17 mouse cellular contexts compared by ENCODE assay signal in genomic region chr12:110700730-110701129, GRCm38 (mm10). TPM values are rescaled to one million over a fixed set of nuclear protein-coding genes. Genes with fewer than 3 reads are reported as not detected.
A peak's percentile ranks its signal among the peaks of the same experiment; 100 is the strongest.
DNase-seq lines count a peak whose midpoint lies in the region; ATAC-seq lines count a peak whose summit lies in the region.
"Had no signal": no experiment of that assay in that cellular context is flagged by ENCODE, and none has a peak within 500 bp of the region (broad histone marks: within the 10 kb centered on the region; RNA-seq: fewer than 3 reads in every experiment).

No protein-coding gene starts in this region.

- peak; percentile 11 for DNase-seq in cerebellum, adult 11-12 months
- no peak for DNase-seq in cerebellum, postnatal 10 days
- DNase-seq in ES-CJ7 (ENCODE audit: low read depth, low spot score), result peak; percentile 65
- DNase-seq in kidney, postnatal 4 days, result no peak
- DNase-seq: adrenal gland, postnatal 36 days; cerebellum, postnatal 36 days; layer of hippocampus, adult 9-11 months; thymus, postnatal 25 days had no signal

- H3K4me1 ChIP-seq in hindbrain, embryonic 12.5 days, result peaks cover 10% of the 10 kb centered on the region
- peaks cover 11% of the 10 kb centered on the region for H3K4me1 ChIP-seq in hindbrain, embryonic 13.5 days (replicated peaks)
- H3K4me1 ChIP-seq in limb, embryonic 13.5 days, result peaks cover 18% of the 10 kb centered on the region
- H3K4me1 ChIP-seq in kidney, embryonic 15.5 days, result peaks cover 30% of the 10 kb centered on the region

- H3K9me3 ChIP-seq in hindbrain, embryonic 12.5 days (replicated peaks), result no peaks in the 10 kb centered on the region
- H3K9me3 ChIP-seq in hindbrain, embryonic 13.5 days, result no peaks in the 10 kb centered on the region
- no peaks in the 10 kb centered on the region for H3K9me3 ChIP-seq in limb, embryonic 13.5 days
- no peaks in the 10 kb centered on the region for H3K9me3 ChIP-seq in kidney, embryonic 15.5 days (replicated peaks)
- H3K9me3 ChIP-seq: forebrain, embryonic 13.5 days had no signal

- H3K27me3 ChIP-seq in hindbrain, embryonic 12.5 days, result peaks cover 2% of the 10 kb centered on the region; the same call in 1 of the 2 replicates
- H3K27me3 ChIP-seq in hindbrain, embryonic 13.5 days, result peaks cover 5% of the 10 kb centered on the region; the same call in 1 of the 2 replicates
- H3K27me3 ChIP-seq in limb, embryonic 13.5 days, result no peaks in the 10 kb centered on the region; the same call in 1 of the 2 replicates
- H3K27me3 ChIP-seq in kidney, embryonic 15.5 days, result no peaks in the 10 kb centered on the region

- WGBS in hindbrain, embryonic 12.5 days, result 70% methylated on average over 2 of the region's 2 CpGs
- 73% methylated on average over 2 of the region's 2 CpGs for WGBS in hindbrain, embryonic 13.5 days
- WGBS in limb, embryonic 13.5 days, result 63% methylated on average over 2 of the region's 2 CpGs
- WGBS in kidney, embryonic 15.5 days, result 70% methylated on average over 2 of the region's 2 CpGs

- no peak overlapping the region for H3K4me2 ChIP-seq in hindbrain, embryonic 12.5 days (replicated peaks)
- H3K4me2 ChIP-seq in hindbrain, embryonic 13.5 days, result no peak overlapping the region
- no peak overlapping the region for H3K4me2 ChIP-seq in limb, embryonic 13.5 days (replicated peaks)
- no peak overlapping the region for H3K4me2 ChIP-seq in kidney, embryonic 15.5 days
- H3K4me2 ChIP-seq: forebrain, embryonic 13.5 days had no signal

- no peak overlapping the region for H3K4me3 ChIP-seq in hindbrain, embryonic 12.5 days
- H3K4me3 ChIP-seq in hindbrain, embryonic 13.5 days, result no peak overlapping the region
- no peak overlapping the region for H3K4me3 ChIP-seq in limb, embryonic 13.5 days
- H3K4me3 ChIP-seq in kidney, embryonic 15.5 days (replicated peaks), result no peak overlapping the region
- H3K4me3 ChIP-seq: forebrain, embryonic 13.5 days had no signal

- no peaks in the 10 kb centered on the region for H3K36me3 ChIP-seq in hindbrain, embryonic 12.5 days
- no peaks in the 10 kb centered on the region for H3K36me3 ChIP-seq in hindbrain, embryonic 13.5 days
- H3K36me3 ChIP-seq in limb, embryonic 13.5 days, result no peaks in the 10 kb centered on the region
- no peaks in the 10 kb centered on the region for H3K36me3 ChIP-seq in kidney, embryonic 15.5 days

- ATAC-seq in hindbrain, embryonic 12.5 days (ENCODE audit: low FRiP score), result no peak
- ATAC-seq in hindbrain, embryonic 13.5 days (ENCODE audit: low FRiP score), result no peak
- ATAC-seq in limb, embryonic 13.5 days (ENCODE audit: low FRiP score, low read depth), result no peak
- no peak for ATAC-seq in kidney, embryonic 15.5 days (replicated peaks; ENCODE audit: low FRiP score)
- ATAC-seq: activated CD4-positive, CD25-positive, alpha-beta regulatory T cell, adult 4 months; forebrain, embryonic 13.5 days; lung, postnatal 0 days had no signal

- no peak overlapping the region for H3K27ac ChIP-seq in hindbrain, embryonic 12.5 days
- H3K27ac ChIP-seq in hindbrain, embryonic 13.5 days, result no peak overlapping the region
- no peak overlapping the region for H3K27ac ChIP-seq in limb, embryonic 13.5 days
- no peak overlapping the region for H3K27ac ChIP-seq in kidney, embryonic 15.5 days
- H3K27ac ChIP-seq: forebrain, embryonic 13.5 days; kidney, postnatal 0 days had no signal

- H3K9ac ChIP-seq in hindbrain, embryonic 12.5 days, result peak overlapping the region; percentile 5; the same call in 1 of the 2 replicates
- H3K9ac ChIP-seq in hindbrain, embryonic 13.5 days, result no peak overlapping the region
- peak overlapping the region; percentile 25; the same call in 1 of the 2 replicates for H3K9ac ChIP-seq in limb, embryonic 13.5 days
- H3K9ac ChIP-seq in kidney, embryonic 15.5 days, result no peak overlapping the region
- H3K9ac ChIP-seq: forebrain, embryonic 13.5 days had no signal

RNA-seq across cellular contexts. Expression of gene Hsp90aa1, which starts 1.8 kb away (rescaled TPM):
- 1,025 and 1,103 TPM in 2 replicates for polyA plus RNA-seq in hindbrain, embryonic 12.5 days (2016; fragmentation: Nextera tagmentation; extraction: Ambion mirVana)
- polyA plus RNA-seq in hindbrain, embryonic 13.5 days (2015; fragmentation: Nextera tagmentation; extraction: Ambion mirVana), result 1,449 and 1,487 TPM in 2 replicates
- 799 and 836 TPM in 2 replicates for polyA plus RNA-seq in limb, embryonic 13.5 days (2015; fragmentation: Nextera tagmentation; extraction: Ambion mirVana)
- polyA plus RNA-seq in kidney, embryonic 15.5 days (2015; fragmentation: Nextera tagmentation; extraction: Ambion mirVana), result 994 and 1,027 TPM in 2 replicates

RNA-seq across cellular contexts. Expression of gene 1700001K19Rik, which starts 18.3 kb away (rescaled TPM):
- polyA plus RNA-seq in hindbrain, embryonic 12.5 days (2016; fragmentation: Nextera tagmentation; extraction: Ambion mirVana), result not detected in 2 replicates
- 0.35 and 0.40 TPM in 2 replicates for polyA plus RNA-seq in hindbrain, embryonic 13.5 days (2015; fragmentation: Nextera tagmentation; extraction: Ambion mirVana)
- polyA plus RNA-seq in limb, embryonic 13.5 days (2015; fragmentation: Nextera tagmentation; extraction: Ambion mirVana), result not detected in 2 replicates
- polyA plus RNA-seq in kidney, embryonic 15.5 days (2015; fragmentation: Nextera tagmentation; extraction: Ambion mirVana), result 0.27 TPM in 1 of 2 replicates, not detected in the other
- polyA plus RNA-seq: embryonic facial prominence, embryonic 14.5 days; kidney, postnatal 0 days; lung, postnatal 0 days had no signal

RNA-seq across cellular contexts. Expression of gene Wdr20, which starts 37.0 kb away (rescaled TPM):
- polyA plus RNA-seq in hindbrain, embryonic 12.5 days (2016; fragmentation: Nextera tagmentation; extraction: Ambion mirVana), result 31.3 and 32.9 TPM in 2 replicates
- 26.0 and 26.3 TPM in 2 replicates for polyA plus RNA-seq in hindbrain, embryonic 13.5 days (2015; fragmentation: Nextera tagmentation; extraction: Ambion mirVana)
- polyA plus RNA-seq in limb, embryonic 13.5 days (2015; fragmentation: Nextera tagmentation; extraction: Ambion mirVana), result 25.9 and 26.7 TPM in 2 replicates
- 23.8 and 24.4 TPM in 2 replicates for polyA plus RNA-seq in kidney, embryonic 15.5 days (2015; fragmentation: Nextera tagmentation; extraction: Ambion mirVana)

Comparison
In these comparisons a context has a peak if more than half of its experiments do, and no peak if none do; other contexts are left out.
1. DNase-seq: peak in cerebellum, adult 11-12 months (single experiment) and ES-CJ7 (single experiment); none in cerebellum, postnatal 10 days (0 of 2) and kidney, postnatal 4 days (0 of 2).
2. H3K9ac ChIP-seq: peak in hindbrain, embryonic 12.5 days (single experiment) and limb, embryonic 13.5 days (single experiment); none in hindbrain, embryonic 13.5 days (single experiment) and kidney, embryonic 15.5 days (single experiment).